Mouse (Mus musculus): ENCODE measurements around the gene Sec16a. TPM values are rescaled to one million over a fixed set of nuclear protein-coding genes. Genes with fewer than 3 reads are reported as not detected.

The Sec16a gene
- polyA plus RNA-seq, 1 experiment from 2014 or later: 7.8 TPM

DNA sequence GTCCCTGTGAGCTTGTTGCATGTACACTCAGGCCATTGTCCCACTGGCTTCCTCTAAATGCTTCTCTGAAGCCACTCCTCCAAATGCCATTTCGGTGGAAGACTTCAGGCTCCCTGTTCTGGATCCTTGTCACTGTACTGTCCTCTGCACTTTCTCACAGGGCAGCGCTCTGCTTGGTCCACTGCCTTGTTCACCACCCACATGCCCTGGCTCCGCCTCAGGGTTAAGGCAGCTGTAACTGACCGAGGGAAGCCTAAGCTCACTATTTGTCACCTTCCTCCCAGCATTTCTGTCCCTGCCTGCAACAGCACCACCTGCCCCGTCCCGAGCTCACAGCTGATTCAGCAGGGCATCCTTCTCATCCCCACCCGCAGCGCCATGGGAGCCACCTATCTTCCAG is 41.7 kb downstream of the Sec16a start:
- DNase-seq: no peak

GRCm38 (mm10) chr2:26402265-26402664 is 42.8 kb downstream of the Sec16a start:
- peaks cover 16% of the 10 kb centered on the region for H3K4me1 ChIP-seq (ENCODE audit: insufficient read depth)
- H3K9me3 ChIP-seq (ENCODE audit: low read length): no peaks in the 10 kb centered on the region
- DNase-seq: no peak
- no peaks in the 10 kb centered on the region for H3K27me3 ChIP-seq (ENCODE audit: insufficient read depth, low read length)
- WGBS (ENCODE audit: insufficient replicate concordance): 88% methylated on average over 1 of the region's 1 CpGs
- H3K9ac ChIP-seq (replicated peaks): no peak overlapping the region
- ATAC-seq: no peak
- TF ChIP-seq CTCF (IDR thresholded peaks at IDR 0.05; ENCODE audit: low read depth) (no peak), EP300 (IDR thresholded peaks at IDR 0.05; ENCODE audit: low read depth) (no peak)
- H3K36me3 ChIP-seq (replicated peaks; ENCODE audit: insufficient read depth, low read length): peaks cover 42% of the 10 kb centered on the region
- H3K4me3 ChIP-seq (ENCODE audit: low read depth, low read length): no peak overlapping the region
- no peak overlapping the region for H3K27ac ChIP-seq (ENCODE audit: low read depth)
- H3K4me2 ChIP-seq (ENCODE audit: low read depth, low read length): no peak overlapping the region

More for the DNA sequence above, 41.7 kb downstream of the Sec16a start:
- Histone ChIP-seq H3K4me1 (ENCODE audit: insufficient read depth) (peaks cover 26% of the 10 kb centered on the region), H3K9me3 (ENCODE audit: low read length) (no peaks in the 10 kb centered on the region), H3K27me3 (ENCODE audit: insufficient read depth, low read length) (no peaks in the 10 kb centered on the region), H3K27ac (ENCODE audit: low read depth) (no peak overlapping the region), H3K36me3 (replicated peaks; ENCODE audit: insufficient read depth, low read length) (peaks cover 34% of the 10 kb centered on the region), H3K4me2 (ENCODE audit: low read depth, low read length) (no peak overlapping the region), H3K4me3 (ENCODE audit: low read depth, low read length) (no peak overlapping the region), H3K9ac (replicated peaks) (no peak overlapping the region)
- WGBS (ENCODE audit: insufficient replicate concordance): 78% methylated on average over 8 of the region's 8 CpGs
- TF ChIP-seq CTCF (IDR thresholded peaks at IDR 0.05; ENCODE audit: low read depth) (no peak), EP300 (IDR thresholded peaks at IDR 0.05; ENCODE audit: low read depth) (no peak)
- ATAC-seq: no peak

GRCm38 (mm10) chr2:26401023-26401422 is 44.0 kb downstream of the Sec16a start:
- H3K4me2 ChIP-seq (ENCODE audit: low read depth, low read length): no peak overlapping the region
- H3K9ac ChIP-seq (replicated peaks): no peak overlapping the region

GRCm38 (mm10) chr2:26400296-26400695 is 44.7 kb downstream of the Sec16a start:
- Histone ChIP-seq H3K4me3 (ENCODE audit: low read depth, low read length) (no peak overlapping the region), H3K9ac (replicated peaks) (no peak overlapping the region), H3K4me1 (ENCODE audit: insufficient read depth) (no peaks in the 10 kb centered on the region), H3K36me3 (replicated peaks; ENCODE audit: insufficient read depth, low read length) (peaks cover 62% of the 10 kb centered on the region), H3K27me3 (ENCODE audit: insufficient read depth, low read length) (no peaks in the 10 kb centered on the region), H3K9me3 (ENCODE audit: low read length) (no peaks in the 10 kb centered on the region), H3K27ac (ENCODE audit: low read depth) (no peak overlapping the region), H3K4me2 (ENCODE audit: low read depth, low read length) (no peak overlapping the region)
- ATAC-seq (no peak), DNase-seq (no peak)
- TF ChIP-seq EP300 (IDR thresholded peaks at IDR 0.05; ENCODE audit: low read depth) (no peak), CTCF (IDR thresholded peaks at IDR 0.05; ENCODE audit: low read depth) (no peak)
- 86% methylated on average over 5 of the region's 5 CpGs for WGBS (ENCODE audit: insufficient replicate concordance)

More at GRCm38 (mm10) chr2:26401023-26401422, 44.0 kb downstream of the Sec16a start:
- Histone ChIP-seq H3K4me3 (ENCODE audit: low read depth, low read length) (no peak overlapping the region), H3K27me3 (ENCODE audit: insufficient read depth, low read length) (no peaks in the 10 kb centered on the region), H3K4me1 (ENCODE audit: insufficient read depth) (peaks cover 3% of the 10 kb centered on the region), H3K36me3 (replicated peaks; ENCODE audit: insufficient read depth, low read length) (peaks cover 55% of the 10 kb centered on the region), H3K27ac (ENCODE audit: low read depth) (no peak overlapping the region), H3K9me3 (ENCODE audit: low read length) (no peaks in the 10 kb centered on the region)
- TF ChIP-seq EP300 (IDR thresholded peaks at IDR 0.05; ENCODE audit: low read depth): no peak
- TF ChIP-seq CTCF (IDR thresholded peaks at IDR 0.05; ENCODE audit: low read depth): no peak
- ATAC-seq (no peak), DNase-seq (no peak)
- 79% methylated on average over 4 of the region's 4 CpGs for WGBS (ENCODE audit: insufficient replicate concordance)

- H3K36me3 ChIP-seq (replicated peaks; ENCODE audit: insufficient read depth, low read length): peaks cover 69% of the 10 kb centered on the region
- ATAC-seq (peak; percentile 74), DNase-seq (no peak)
Measured at GRCm38 (mm10) chr2:26399647-26400046, 45.4 kb downstream of the Sec16a start.

GRCm38 (mm10) chr2:26398978-26399377 is 46.0 kb downstream of the Sec16a start:
- no peak for DNase-seq
- no peak overlapping the region for H3K9ac ChIP-seq (replicated peaks)
- H3K9me3 ChIP-seq (ENCODE audit: low read length): no peaks in the 10 kb centered on the region
- no peak for ATAC-seq
- no peaks in the 10 kb centered on the region for H3K4me1 ChIP-seq (ENCODE audit: insufficient read depth)
- peaks cover 75% of the 10 kb centered on the region for H3K36me3 ChIP-seq (replicated peaks; ENCODE audit: insufficient read depth, low read length)
- no peak overlapping the region for H3K4me3 ChIP-seq (ENCODE audit: low read depth, low read length)
- no peak overlapping the region for H3K27ac ChIP-seq (ENCODE audit: low read depth)
- TF ChIP-seq CTCF (IDR thresholded peaks at IDR 0.05; ENCODE audit: low read depth) (no peak), EP300 (IDR thresholded peaks at IDR 0.05; ENCODE audit: low read depth) (no peak)
- H3K4me2 ChIP-seq (ENCODE audit: low read depth, low read length): no peak overlapping the region
- H3K27me3 ChIP-seq (ENCODE audit: insufficient read depth, low read length): no peaks in the 10 kb centered on the region
- WGBS (ENCODE audit: insufficient replicate concordance): 80% methylated on average over 8 of the region's 8 CpGs

More at GRCm38 (mm10) chr2:26399647-26400046, 45.4 kb downstream of the Sec16a start:
- H3K4me3 ChIP-seq (ENCODE audit: low read depth, low read length): no peak overlapping the region
- no peak overlapping the region for H3K9ac ChIP-seq (replicated peaks)
- TF ChIP-seq EP300 (IDR thresholded peaks at IDR 0.05; ENCODE audit: low read depth) (no peak), CTCF (IDR thresholded peaks at IDR 0.05; ENCODE audit: low read depth) (no peak)
- H3K4me2 ChIP-seq (ENCODE audit: low read depth, low read length): no peak overlapping the region
- H3K4me1 ChIP-seq (ENCODE audit: insufficient read depth): no peaks in the 10 kb centered on the region
- no peaks in the 10 kb centered on the region for H3K27me3 ChIP-seq (ENCODE audit: insufficient read depth, low read length)
- H3K27ac ChIP-seq (ENCODE audit: low read depth): no peak overlapping the region
- 51% methylated on average over 5 of the region's 5 CpGs for WGBS (ENCODE audit: insufficient replicate concordance)
- no peaks in the 10 kb centered on the region for H3K9me3 ChIP-seq (ENCODE audit: low read length)

- no peak overlapping the region for H3K9ac ChIP-seq (replicated peaks)
- peaks cover 70% of the 10 kb centered on the region for H3K36me3 ChIP-seq (replicated peaks; ENCODE audit: insufficient read depth, low read length)
- no peak for DNase-seq
- H3K4me3 ChIP-seq (ENCODE audit: low read depth, low read length): no peak overlapping the region
- ATAC-seq: no peak
- TF ChIP-seq EP300 (IDR thresholded peaks at IDR 0.05; ENCODE audit: low read depth) (no peak), CTCF (IDR thresholded peaks at IDR 0.05; ENCODE audit: low read depth) (no peak)
- 88% methylated on average over 6 of the region's 6 CpGs for WGBS (ENCODE audit: insufficient replicate concordance)
- H3K27ac ChIP-seq (ENCODE audit: low read depth): no peak overlapping the region
- H3K4me2 ChIP-seq (ENCODE audit: low read depth, low read length): no peak overlapping the region
- peaks cover 13% of the 10 kb centered on the region for H3K4me1 ChIP-seq (ENCODE audit: insufficient read depth)
- no peaks in the 10 kb centered on the region for H3K27me3 ChIP-seq (ENCODE audit: insufficient read depth, low read length)
- no peaks in the 10 kb centered on the region for H3K9me3 ChIP-seq (ENCODE audit: low read length)
Measured at GRCm38 (mm10) chr2:26391617-26392016, 53.4 kb downstream of the Sec16a start.
